Mouse (Mus musculus) E14TG2a.4 (cell line): ENCODE data around the gene ccdc198.
"Not testable (repeated sequence)": the region's sequence is repeated elsewhere in the genome, so short reads cannot be mapped to it uniquely, and the experiment has no call there.

ENCODE experiments used
- H3K27me3 ChIP-seq: 2 replicates; pipeline ENCODE4 v1.6.1; 2014; ENCODE audit warnings: low read length, control low read depth; ENCODE audit not compliant: insufficient read depth
- H3K36me3 ChIP-seq: 2 replicates; pipeline ENCODE4 v1.6.1; 2014; ENCODE audit warnings: low read length, control low read depth; ENCODE audit not compliant: insufficient read depth
- H3K4me1 ChIP-seq: replicated peaks from 2 replicates; pipeline ENCODE4 v1.6.1; 2014; ENCODE audit warnings: low read depth, low read length, control low read depth
- H3K4me3 ChIP-seq: replicated peaks from 2 replicates; pipeline ENCODE4 v1.5.1; 2014; ENCODE audit warnings: mild to moderate bottlenecking, low read length
- H3K9me3 ChIP-seq: 2 replicates; pipeline ENCODE4 v1.6.1; 2014; ENCODE audit warnings: low read length, control low read depth
- CTCF ChIP-seq: conservative IDR thresholded peaks from 2 replicates; pipeline ENCODE4 v1.5.1; 2014; ENCODE audit warnings: low read length
- NANOG ChIP-seq: IDR thresholded peaks from 2 replicates; pipeline ENCODE4 v1.6.1; 2014; ENCODE audit warnings: borderline replicate concordance, low read length, mixed read lengths
- POU5F1 ChIP-seq: IDR thresholded peaks from 2 replicates; pipeline ENCODE4 v1.6.1; 2014; ENCODE audit warnings: low read length, borderline replicate concordance

The ccdc198 gene

GRCm38 (mm10) chr14:49245126-49245714, at the start of gene ccdc198:
ccdc198 (minus strand) TSS chr14:49245474.
- H3K4me3 ChIP-seq: no peak within 1 kb of the TSS
- H3K36me3 ChIP-seq: no peaks in the 10 kb centered on the region
- H3K9me3 ChIP-seq: no peaks in the 10 kb centered on the region
- H3K27me3 ChIP-seq: no peaks in the 10 kb centered on the region
- H3K4me1 ChIP-seq: no peaks in the 10 kb centered on the region
- no peak for TF ChIP-seq NANOG
- no peak for TF ChIP-seq POU5F1
- TF ChIP-seq CTCF: no peak

- TF ChIP-seq POU5F1 (no peak), NANOG (no peak), CTCF (no peak)
- no peaks in the 10 kb centered on the region for H3K4me1 ChIP-seq
Measured at GRCm38 (mm10) chr14:49293802-49294449, 48.7 kb upstream of the ccdc198 start.

GRCm38 (mm10) chr14:49290029-49290745, 44.9 kb upstream of the ccdc198 start:
- Histone ChIP-seq H3K4me1 (peaks cover 10% of the 10 kb centered on the region), H3K27me3 (no peaks in the 10 kb centered on the region), H3K36me3 (no peaks in the 10 kb centered on the region), H3K9me3 (peaks cover 8% of the 10 kb centered on the region), H3K4me3 (no peak overlapping the region)
- TF ChIP-seq NANOG: no peak
- no peak for TF ChIP-seq POU5F1
- TF ChIP-seq CTCF: no peak

More at GRCm38 (mm10) chr14:49293802-49294449, 48.7 kb upstream of the ccdc198 start:
- Histone ChIP-seq H3K36me3 (no peaks in the 10 kb centered on the region), H3K4me3 (no peak overlapping the region), H3K9me3 (no peaks in the 10 kb centered on the region), H3K27me3 (no peaks in the 10 kb centered on the region)

- H3K27me3 ChIP-seq: no peaks in the 10 kb centered on the region
- no peak for TF ChIP-seq CTCF
- no peak for TF ChIP-seq NANOG
- no peak for TF ChIP-seq POU5F1
- H3K4me1 ChIP-seq: peaks cover 10% of the 10 kb centered on the region
- no peaks in the 10 kb centered on the region for H3K36me3 ChIP-seq
- H3K4me3 ChIP-seq: no peak overlapping the region
- peaks cover 13% of the 10 kb centered on the region for H3K9me3 ChIP-seq
Measured at GRCm38 (mm10) chr14:49283784-49284655, 38.7 kb upstream of the ccdc198 start.

GRCm38 (mm10) chr14:49278880-49279279, 33.6 kb upstream of the ccdc198 start:
- H3K9me3 ChIP-seq: peaks cover 19% of the 10 kb centered on the region
- H3K4me1 ChIP-seq: peaks cover 44% of the 10 kb centered on the region
- H3K27me3 ChIP-seq: no peaks in the 10 kb centered on the region
- H3K36me3 ChIP-seq: peaks cover 5% of the 10 kb centered on the region; the same call in 1 of the 2 replicates
- no peak for TF ChIP-seq CTCF
- TF ChIP-seq NANOG: no peak
- no peak for TF ChIP-seq POU5F1
- H3K4me3 ChIP-seq: no peak overlapping the region

- Histone ChIP-seq H3K4me1 (peaks cover 44% of the 10 kb centered on the region), H3K9me3 (peaks cover 15% of the 10 kb centered on the region; the same call in 1 of the 2 replicates)
- not testable (repeated sequence) for H3K36me3 ChIP-seq, H3K4me3 ChIP-seq, H3K27me3 ChIP-seq
Measured at GRCm38 (mm10) chr14:49278479-49278878, 33.2 kb upstream of the ccdc198 start.

- peaks cover 19% of the 10 kb centered on the region for H3K9me3 ChIP-seq
- H3K4me3 ChIP-seq: no peak overlapping the region
- TF ChIP-seq NANOG (no peak), POU5F1 (no peak), CTCF (no peak)
- H3K4me1 ChIP-seq: peaks cover 44% of the 10 kb centered on the region
- H3K36me3 ChIP-seq: peaks cover 5% of the 10 kb centered on the region; the same call in 1 of the 2 replicates
- no peaks in the 10 kb centered on the region for H3K27me3 ChIP-seq
Measured at GRCm38 (mm10) chr14:49277642-49278041, 32.4 kb upstream of the ccdc198 start.

- Histone ChIP-seq H3K4me3 (no peak overlapping the region), H3K4me1 (peaks cover 46% of the 10 kb centered on the region), H3K27me3 (no peaks in the 10 kb centered on the region), H3K9me3 (peaks cover 24% of the 10 kb centered on the region), H3K36me3 (peaks cover 5% of the 10 kb centered on the region; the same call in 1 of the 2 replicates)
- TF ChIP-seq POU5F1 (no peak), NANOG (peak; percentile 69)
Measured at GRCm38 (mm10) chr14:49275376-49275775, 30.1 kb upstream of the ccdc198 start.
